Mouse (Mus musculus) mesoderm, embryonic 11.5 days (tissue): ENCODE data around the gene Nme4.
A peak's percentile ranks its signal among the peaks of the same experiment; 100 is the strongest.

ENCODE experiments used
- DNase-seq: peaks from one replicate; pipeline ENCODE4 v3.0.0-alpha.2; 2012; ENCODE audit warnings: low read depth, low spot score

The Nme4 gene

DNA sequence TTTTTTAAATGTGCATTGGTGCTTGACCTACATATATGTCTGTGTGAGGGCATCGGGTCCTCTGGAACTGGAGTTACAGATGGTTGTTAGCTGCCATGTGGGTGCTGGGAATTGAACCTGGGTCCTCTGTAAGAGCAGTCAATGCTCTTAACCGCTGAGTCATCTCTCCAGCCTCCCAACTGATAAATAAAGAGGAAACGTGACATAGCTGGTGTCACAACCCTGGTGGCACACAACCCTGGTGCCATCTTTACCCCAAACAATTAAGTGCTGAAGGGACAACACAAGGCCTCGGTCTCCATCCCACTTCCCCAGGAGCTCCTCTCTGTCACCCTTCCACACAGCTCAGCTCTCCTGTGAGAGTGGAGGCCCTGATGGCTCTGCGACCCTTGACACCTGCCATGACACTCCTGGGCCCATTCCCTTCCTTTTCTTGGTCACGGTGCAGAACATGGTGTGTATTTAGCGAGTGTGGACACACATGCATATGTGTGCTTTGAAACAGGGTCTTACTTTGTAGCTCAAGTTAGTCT is 28.8 kb downstream of the Nme4 start:
- no peak for DNase-seq

DNA sequence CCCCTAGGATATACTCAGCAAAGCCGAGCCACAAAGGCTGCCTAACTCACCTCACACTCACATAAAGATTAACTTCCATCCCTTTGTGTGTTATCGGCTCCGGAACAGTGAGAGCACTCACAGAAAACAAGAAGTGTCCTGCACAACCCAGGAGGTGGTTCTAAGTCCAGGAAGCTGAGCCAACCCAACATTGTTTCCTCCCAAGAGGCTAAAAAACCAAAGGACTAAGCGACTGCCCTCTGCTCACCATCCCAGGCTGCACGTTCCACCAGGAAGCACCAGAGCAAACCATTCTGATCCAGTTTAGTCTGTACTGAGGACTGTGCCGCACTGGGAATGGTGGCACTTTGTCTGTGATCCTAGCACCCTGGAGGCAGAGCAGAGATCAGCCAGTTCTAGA is 30.5 kb downstream of the Nme4 start:
- no peak for DNase-seq

DNA sequence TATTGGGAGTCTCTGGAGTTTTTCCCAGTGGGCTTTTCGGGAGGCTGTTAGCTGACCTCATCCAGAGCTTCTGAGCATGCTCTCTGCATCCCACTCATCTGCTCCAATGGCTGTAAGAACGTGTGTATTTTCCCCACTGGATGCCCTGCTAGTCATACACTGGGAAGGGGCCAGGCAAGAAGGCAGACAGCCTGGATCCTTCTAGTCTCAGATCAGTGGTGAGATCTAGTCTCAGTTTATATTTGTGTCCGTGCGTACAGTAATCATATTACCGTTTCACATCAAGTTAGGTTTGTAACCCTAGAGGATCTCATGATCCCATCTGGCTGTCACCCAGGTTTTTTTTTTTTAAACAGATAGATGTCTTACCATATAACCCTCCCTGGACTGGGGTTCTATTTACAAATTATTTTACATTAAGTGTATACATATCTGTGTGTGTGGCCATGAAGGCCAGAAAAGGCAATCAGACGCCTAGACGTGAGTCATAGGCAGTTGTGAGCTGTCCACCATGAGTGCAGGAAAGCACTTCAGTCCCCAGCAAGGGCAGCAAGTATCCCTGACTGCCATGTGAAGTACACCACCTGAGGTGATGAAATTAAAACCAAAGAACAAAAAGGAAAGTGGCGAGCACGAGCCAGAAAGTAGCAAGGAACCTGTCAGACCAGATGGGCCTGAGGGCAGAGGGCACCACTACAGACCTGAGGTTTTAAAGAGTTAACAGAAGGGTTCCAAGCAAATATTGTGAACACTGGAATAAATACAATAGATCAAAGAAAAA is 37.4 kb downstream of the Nme4 start:
- DNase-seq, result no peak

DNA sequence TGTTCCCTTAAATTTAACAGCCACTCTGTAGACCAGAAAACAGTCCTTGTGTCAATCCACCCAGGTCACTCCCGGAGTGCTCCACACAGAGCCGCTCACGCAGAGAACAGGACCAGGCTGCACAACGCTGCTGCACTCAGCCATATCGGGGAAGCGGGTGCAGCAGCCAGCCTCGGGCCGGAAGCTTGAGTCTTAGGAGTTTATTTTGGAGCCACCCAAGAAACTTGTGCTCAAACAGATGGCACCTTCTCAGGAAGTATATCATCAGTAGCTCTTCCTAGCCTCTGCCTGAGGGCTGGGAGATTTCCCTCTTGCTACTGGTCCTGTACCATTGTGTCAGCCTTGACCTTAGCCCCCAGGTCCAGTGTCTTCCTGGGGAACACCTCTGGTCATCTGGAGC is 38.1 kb downstream of the Nme4 start:
- DNase-seq, result no peak

DNA sequence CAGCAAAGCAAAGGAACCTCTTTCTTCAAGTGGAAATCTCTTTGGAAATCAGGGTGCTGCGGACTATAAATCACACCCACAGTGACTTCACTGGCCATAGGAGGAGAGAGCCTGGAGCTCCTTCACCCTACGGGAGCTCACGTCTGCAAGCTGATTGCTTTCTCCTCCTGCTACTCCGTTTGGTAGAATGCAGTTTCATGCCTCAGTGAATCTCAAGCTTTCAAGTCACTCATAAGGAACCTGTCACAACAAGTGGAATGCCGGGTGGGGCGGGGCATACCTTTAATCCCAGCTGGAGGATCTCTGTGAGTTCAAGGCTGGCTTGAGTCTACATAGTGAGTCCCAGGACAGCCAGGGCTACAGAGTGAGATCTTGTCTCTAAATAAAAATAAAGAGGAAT is 40.2 kb downstream of the Nme4 start:
- peak; percentile 17 for DNase-seq

DNA sequence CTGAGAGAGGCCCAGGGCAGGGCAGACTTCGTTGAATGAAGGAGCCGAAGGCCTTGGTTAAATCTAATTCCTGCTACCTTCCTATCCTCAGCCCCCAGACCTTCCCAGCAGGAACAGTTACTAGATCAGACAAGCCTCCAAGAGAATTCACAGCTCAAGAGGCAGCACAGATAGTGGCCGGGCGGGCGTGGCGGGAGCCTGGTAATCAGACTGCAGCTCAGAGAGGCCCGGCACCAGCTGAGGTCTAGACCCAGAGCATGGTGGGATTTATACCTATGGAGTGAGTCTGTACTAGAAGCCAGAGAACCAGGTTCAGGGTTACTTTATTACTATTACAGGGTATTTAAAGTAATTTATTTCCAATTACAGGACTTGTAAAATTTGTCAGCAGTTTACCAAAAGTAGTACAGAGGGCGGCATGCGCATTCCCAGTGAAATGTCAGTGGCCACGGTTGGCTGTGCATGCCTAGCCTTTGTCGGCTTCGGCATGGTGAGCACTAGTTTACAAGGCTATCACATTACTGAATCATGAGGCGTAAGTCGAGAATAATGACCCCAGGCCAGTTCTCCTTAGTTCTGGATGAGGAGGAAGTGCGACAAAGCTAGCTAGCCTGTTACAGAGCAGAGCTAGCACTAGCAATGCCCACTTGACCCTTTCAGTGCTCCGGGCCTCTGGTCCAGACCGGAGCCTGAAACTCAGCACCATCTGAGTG is 41.1 kb downstream of the Nme4 start:
- DNase-seq, result peak; percentile 58

DNA sequence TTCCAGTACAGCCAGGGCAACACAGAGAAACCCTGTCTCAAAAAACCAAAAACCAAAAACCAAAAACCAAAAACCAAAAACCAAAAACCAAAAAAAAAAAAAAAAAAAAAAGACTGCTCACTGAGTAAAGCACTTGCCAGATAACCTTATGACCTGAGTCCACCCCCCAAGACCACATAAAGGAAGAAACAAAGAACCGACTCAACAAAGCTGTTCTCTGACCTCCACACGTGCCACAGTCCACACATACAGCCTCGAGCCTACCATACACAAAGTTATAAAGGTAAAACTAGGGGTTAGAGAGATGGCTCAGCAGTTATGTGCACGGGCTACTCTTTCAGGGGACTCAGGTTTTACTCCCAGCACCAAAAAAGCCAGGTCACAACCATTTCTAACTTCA is 42.7 kb downstream of the Nme4 start:
- DNase-seq, result no peak

DNA sequence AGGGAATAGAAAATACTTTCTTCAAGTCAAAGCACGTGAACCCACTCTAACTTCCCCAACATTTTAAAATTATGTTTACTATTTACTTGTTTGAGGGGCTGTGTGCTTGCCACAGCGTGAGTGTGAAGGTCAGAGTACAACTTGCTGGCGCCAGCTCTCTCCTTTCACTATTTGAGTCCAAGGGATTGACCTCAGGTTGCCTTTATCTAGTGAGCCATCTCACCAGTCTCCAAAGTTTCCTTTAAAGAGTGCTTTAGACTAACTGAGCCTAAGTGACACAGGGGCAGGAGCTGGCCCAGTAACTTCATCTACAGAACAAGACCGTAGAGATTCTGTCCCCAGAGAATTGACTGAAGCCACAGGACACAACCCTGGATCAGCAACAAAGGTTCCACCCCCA is 43.3 kb downstream of the Nme4 start:
- DNase-seq, result no peak

DNA sequence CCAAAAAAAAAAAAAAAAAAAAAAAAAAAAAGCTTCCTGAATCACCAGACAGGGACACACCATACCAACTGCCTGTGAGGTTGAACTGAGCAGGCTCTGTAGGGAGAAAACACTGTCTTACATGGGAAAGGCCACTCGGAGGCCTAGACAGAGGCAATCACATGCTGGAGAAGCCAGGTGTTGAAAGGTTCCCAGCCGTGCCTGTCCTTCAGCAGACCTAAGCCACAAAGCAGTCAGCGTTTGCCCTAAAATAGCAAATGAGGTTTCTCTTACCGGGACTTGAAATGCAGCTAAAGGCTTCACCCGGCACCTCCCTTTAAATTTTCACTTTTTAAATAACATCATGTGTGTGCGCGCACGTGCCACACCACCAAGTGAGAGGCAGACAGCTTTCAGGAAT is 47.3 kb downstream of the Nme4 start:
- no peak for DNase-seq

DNA sequence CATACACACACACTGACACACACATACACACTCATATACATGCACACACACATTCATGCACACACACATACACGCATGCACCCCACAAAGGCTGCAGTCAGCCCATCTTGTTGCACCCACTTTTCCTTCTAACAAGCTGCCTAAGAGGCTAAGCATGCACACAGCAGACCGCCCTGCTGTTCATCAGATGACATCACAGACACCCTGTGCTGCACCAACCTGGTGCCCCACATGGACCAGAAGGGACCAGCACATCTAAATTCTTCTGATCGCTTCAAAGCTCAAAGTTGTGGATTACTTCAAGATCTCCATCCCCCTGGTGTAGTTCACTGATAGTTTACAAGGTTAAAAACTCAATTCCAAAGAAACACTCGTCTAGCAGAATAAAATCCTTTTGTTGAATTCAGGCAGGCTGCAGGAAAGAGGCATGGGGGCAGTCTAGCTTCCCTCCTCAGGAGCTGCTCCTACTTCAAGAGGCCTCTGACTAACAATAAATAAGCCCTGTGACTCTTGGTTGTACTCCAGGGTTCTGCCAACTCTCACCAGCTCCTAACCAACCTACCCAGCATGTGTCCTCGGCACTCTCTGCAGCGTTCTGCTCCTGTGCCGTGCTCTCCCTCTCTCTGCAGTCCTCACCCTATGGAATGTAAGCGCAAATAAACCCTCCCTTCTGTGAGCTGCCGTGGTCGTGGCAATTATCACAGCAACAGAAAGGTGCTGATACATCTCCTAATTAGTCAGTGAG is 49.0 kb downstream of the Nme4 start:
- no peak for DNase-seq

DNA sequence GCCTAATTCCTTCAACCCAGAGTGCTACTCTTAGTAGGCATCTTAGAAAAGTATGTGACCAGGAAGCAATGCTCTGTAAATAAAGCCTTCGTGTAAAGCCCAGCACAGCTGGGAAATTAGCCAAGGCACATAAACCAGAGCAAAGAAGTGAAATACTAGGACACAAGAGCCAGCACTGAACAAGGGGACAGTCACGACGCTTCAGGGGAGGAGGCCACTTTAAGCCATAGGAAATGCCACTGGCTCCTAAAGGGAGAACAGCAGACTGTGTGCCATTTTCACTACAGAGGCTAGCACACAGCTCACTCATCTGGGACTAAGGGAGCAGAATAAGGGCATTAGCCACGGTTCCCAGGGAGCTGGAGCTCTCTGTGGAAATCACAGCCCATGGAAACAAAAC is 50.1 kb downstream of the Nme4 start:
- no peak for DNase-seq

DNA sequence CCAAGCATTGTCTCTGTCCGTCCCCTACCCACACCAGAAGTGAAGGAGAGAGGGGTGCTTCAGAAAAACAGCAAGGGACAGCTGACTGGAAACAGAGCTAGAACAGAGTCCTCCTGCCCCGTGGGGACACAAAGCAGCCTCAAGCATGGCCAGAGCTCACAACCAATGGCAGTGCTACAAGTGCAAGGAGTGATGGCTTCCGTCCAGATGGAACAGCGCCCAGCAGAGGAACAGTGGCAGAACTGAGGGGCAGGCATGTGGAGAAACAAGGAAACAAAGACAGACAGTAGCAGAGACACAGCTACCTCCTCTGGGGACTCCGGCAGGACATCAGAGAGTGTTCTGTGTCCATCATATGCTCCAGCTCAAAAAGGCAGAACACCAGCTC is 52.2 kb downstream of the Nme4 start:
- DNase-seq, result no peak

DNA sequence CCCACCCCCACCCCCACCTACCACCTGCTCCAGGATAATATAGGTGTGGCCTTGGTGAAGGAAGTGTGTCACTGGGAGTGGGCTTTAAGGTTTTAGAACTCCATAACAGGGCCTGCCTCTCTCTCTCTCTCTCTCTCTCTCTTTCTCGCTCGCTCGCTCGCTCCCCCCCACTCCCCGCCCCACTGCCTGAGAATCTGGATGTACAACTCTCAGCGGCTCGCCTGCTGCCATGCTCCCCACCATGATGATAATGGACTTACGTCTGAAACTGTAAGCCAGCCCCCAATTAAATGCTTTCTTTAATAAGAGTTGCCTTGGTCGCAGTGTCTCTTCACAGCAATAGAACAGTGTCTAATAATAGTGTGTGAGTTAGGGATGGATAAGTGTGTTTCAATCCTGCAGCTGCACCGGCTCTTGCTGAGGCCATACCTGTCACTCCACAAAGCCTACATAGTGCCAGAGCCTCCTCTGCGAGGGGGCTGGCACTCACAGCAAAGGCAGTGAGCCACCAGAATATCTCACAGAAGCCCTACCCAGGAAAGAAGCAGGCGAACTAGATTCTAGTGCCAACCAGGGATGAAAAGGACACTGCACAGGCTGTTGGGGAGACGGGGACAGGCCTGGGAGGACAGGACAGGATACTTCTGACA is 52.7 kb downstream of the Nme4 start:
- DNase-seq, result no peak
